Mouse (Mus musculus): ENCODE measurements around the gene Hist1h3b. TPM values are rescaled to one million over a fixed set of nuclear protein-coding genes. Genes with fewer than 3 reads are reported as not detected.
"Not testable (repeated sequence)": the region's sequence is repeated elsewhere in the genome, so short reads cannot be mapped to it uniquely, and the experiment has no call there.

Hist1h3b gene
- total RNA-seq, 2 experiments from 2014 or later = 16.5 to 23.8 TPM

- intact Hi-C loops (cut with DNase I) = loop anchor here (10.0 kb wide), 2 partner anchors 325 to 1705 kb away; partner anchors contain the start of genes Abt1, Hist1h2ag, Hist1h2bj and Hist1h4i
Measured at GRCm38 (mm10) chr13:23749563-23750121, 2.4 kb upstream of the Hist1h3b start.

DNA sequence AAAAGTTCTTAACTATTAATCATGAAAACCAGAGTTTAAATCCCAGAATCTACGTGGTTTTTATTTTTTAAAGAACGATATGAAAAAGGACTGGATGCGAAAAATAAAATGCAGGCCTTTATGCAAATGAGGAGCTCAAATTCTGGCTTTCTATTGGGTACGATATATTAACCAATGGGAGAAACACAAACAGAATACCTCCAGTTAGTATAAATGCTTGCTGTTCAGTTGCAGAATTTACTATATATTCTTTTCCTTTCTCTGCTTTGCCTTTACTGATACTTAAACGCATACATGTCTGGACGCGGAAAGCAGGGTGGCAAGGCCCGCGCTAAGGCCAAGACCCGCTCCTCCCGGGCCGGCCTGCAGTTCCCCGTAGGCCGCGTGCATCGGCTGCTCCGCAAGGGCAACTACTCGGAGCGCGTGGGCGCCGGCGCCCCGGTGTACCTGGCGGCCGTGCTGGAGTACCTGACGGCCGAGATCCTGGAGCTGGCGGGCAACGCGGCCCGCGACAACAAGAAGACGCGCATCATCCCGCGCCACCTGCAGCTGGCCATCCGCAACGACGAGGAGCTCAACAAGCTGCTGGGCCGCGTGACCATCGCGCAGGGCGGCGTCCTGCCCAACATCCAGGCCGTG, 1.1 kb upstream of the Hist1h3b start, which contains the start of gene Hist1h2ab:
Hist1h2ab (plus strand) TSS at position 288 of the 639 bp plus-strand sequence.
- intact Hi-C loops (cut with DNase I) = not testable (repeated sequence)

More at GRCm38 (mm10) chr13:23749563-23750121, 2.4 kb upstream of the Hist1h3b start:
- no peak for DNase-seq (ENCODE audit: low spot score in 2 of 2)

DNA sequence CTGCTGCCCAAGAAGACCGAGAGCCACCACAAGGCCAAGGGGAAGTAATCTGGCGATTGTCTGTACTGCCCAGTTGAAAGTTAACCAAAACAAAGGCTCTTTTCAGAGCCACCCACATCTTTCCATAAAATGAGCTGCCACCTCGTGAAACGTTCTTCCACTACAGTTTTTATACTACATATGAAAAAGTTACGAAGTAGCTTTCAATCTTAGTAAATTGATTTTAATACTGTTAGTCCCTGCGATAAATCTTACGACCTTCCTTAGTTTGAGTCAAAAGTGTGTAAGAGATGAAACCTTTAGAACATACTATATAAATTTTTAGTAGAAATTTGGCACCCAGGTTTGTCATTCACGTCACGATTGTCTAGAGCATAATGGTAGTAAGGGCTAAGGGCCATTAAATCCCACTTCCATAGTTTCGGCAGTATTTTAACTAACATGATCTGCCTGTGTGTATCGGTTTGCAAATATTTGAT, 550 bp upstream of the Hist1h3b start:
- intact Hi-C loops (cut with DNase I) = no loop called here

More for the DNA sequence above, 1.1 kb upstream of the Hist1h3b start, which contains the start of gene Hist1h2ab:
- DNase-seq (ENCODE audit: low spot score in 2 of 2) = peak in 1 of 2 experiments; percentile 71

GRCm38 (mm10) chr13:23752742-23753172, 690 bp downstream of the Hist1h3b start:
- DNase-seq (ENCODE audit: low spot score in 2 of 2) = no peak
- intact Hi-C loops (cut with DNase I) = no loop called here

More for the DNA sequence above, 550 bp upstream of the Hist1h3b start:
- no peak for DNase-seq (ENCODE audit: low spot score in 2 of 2)

- intact Hi-C loops (cut with DNase I) = no loop called here
- DNase-seq (ENCODE audit: low spot score in 2 of 2) = no peak
Measured at GRCm38 (mm10) chr13:23753314-23754078, 1.4 kb downstream of the Hist1h3b start.

DNA sequence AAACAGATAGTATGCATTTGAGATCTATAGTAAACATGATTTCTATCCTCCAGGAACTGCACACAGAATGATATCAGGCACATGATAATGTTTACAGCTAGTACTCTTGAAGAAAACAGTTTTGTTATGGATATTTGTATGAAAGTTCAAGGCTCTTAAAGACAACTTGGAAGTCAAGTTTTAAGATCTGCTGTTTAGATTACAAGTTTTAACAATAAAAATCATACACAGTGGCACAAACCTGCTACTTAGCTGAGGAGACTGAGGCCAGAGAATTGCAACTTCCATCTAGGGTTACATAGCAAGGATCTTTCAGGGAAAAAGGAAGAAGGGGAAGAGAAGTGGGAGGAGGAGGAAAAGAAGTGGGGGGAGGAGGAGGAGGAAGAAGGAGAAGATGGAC, 2.9 kb downstream of the Hist1h3b start:
- DNase-seq (ENCODE audit: low spot score in 2 of 2) = no peak
- intact Hi-C loops (cut with DNase I) = no loop called here

- peak; percentile 90 for DNase-seq (ENCODE audit: low spot score in 2 of 2)
- intact Hi-C loops (cut with DNase I) = no loop called here
Measured at GRCm38 (mm10) chr13:23756790-23757189, 4.7 kb downstream of the Hist1h3b start, which contains the start of gene Hist1h4b. Hist1h4b (plus strand) TSS chr13:23757013.

- intact Hi-C loops (cut with DNase I) = no loop called here
- no peak for DNase-seq (ENCODE audit: low spot score in 2 of 2)
Measured at GRCm38 (mm10) chr13:23757211-23757773, 5.2 kb downstream of the Hist1h3b start.

DNA sequence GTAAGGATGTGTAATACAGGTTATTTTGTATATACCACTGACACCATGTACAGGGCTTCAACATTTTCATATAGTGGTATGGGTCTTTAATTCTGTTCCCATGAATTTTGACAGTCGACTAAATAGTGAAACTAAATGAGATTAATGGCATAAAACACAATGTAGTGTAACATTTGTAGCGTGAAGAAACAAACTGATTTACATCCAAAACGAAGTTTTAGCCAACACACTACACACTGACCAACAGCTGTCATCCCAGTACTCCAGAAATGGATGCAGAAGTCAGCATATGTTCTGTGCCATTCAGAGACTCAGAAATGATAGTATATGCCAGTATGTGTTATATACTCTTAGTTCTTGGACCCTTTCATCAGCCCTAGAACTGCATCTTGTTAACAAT, 5.9 kb downstream of the Hist1h3b start:
- intact Hi-C loops (cut with DNase I) = no loop called here
- no peak for DNase-seq (ENCODE audit: low spot score in 2 of 2)

DNA sequence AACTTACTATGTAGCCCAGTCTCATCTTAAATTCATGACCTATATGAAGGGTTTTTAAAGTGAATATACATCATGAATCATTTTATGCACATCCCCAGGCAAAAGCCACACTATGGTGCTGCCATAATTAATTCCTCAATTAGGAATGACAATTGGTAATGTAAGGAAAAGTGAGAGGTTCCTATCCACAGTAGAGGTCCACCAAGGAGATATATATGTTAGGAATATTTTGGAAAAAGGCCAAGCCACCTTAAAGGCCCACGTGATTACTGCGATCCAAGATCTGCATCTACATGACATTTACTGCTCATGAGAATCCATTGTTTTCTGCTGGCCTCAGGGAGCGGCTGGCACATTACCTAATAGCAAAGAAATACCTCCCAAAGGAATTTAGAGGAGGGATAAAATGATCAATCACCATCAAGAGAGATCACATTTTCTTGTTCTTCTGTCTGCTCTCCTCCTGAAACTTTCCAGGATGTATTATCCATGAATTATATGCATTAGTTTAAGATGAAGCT, 7.2 kb downstream of the Hist1h3b start:
- DNase-seq (ENCODE audit: low spot score in 2 of 2) = no peak
- intact Hi-C loops (cut with DNase I) = no loop called here

DNA sequence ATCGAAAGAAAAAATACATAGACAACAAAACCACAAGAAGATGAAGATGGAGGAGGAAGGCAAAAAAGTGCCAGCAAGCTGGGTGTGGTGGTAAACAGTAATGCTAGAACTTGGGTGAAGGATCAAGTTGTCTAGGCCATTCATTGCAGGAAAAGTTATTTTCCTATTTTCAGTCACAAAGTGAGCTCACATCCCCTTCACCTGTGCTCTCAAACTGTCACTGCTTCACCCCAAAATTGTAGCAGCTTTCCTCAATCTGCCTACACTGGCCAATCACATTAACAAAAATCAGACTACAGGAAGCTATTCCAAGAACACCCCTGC, 7.8 kb downstream of the Hist1h3b start:
- DNase-seq (ENCODE audit: low spot score in 2 of 2) = no peak
- intact Hi-C loops (cut with DNase I) = no loop called here

- DNase-seq (ENCODE audit: low spot score in 2 of 2) = peak in 1 of 2 experiments; percentile 48
- intact Hi-C loops (cut with DNase I) = no loop called here
Measured at GRCm38 (mm10) chr13:23760240-23760971, 8.3 kb downstream of the Hist1h3b start.

GRCm38 (mm10) chr13:23760972-23761864, 9.2 kb downstream of the Hist1h3b start, which contains the start of gene Hist1h4a:
Hist1h4a (minus strand) TSS chr13:23761230.
- intact Hi-C loops (cut with DNase I) = no loop called here
- peak; percentile 99 for DNase-seq (ENCODE audit: low spot score in 2 of 2)

GRCm38 (mm10) chr13:23761871-23762821, 10.1 kb downstream of the Hist1h3b start, which contains the start of gene Hist1h3a:
Hist1h3a (minus strand) TSS chr13:23762386.
- peak; percentile 60 to 91 for DNase-seq (ENCODE audit: low spot score in 2 of 2)
- intact Hi-C loops (cut with DNase I) = not testable (repeated sequence)

GRCm38 (mm10) chr13:23763242-23763585, 11.1 kb downstream of the Hist1h3b start:
- intact Hi-C loops (cut with DNase I) = no loop called here
- no peak for DNase-seq (ENCODE audit: low spot score in 2 of 2)

- peak; percentile 85 to 88 for DNase-seq (ENCODE audit: low spot score in 2 of 2)
- intact Hi-C loops (cut with DNase I) = no loop called here
Measured at GRCm38 (mm10) chr13:23763586-23764323, 11.7 kb downstream of the Hist1h3b start, which contains the start of gene Hist1h1a. Hist1h1a (plus strand) TSS chr13:23763666.
